Mouse (Mus musculus) lung, adult 18-20 months (tissue): ENCODE results near the gene Pcnx2.

ENCODE experiments used
- DNase-seq, 2 experiments: peaks; one replicate each; pipeline ENCODE4 v3.0.0; 2022; ENCODE audit warnings: mixed read lengths in 2 of 2

The Pcnx2 gene

GRCm38 (mm10) chr8:125702868-125703473, 195.1 kb downstream of the Pcnx2 start:
- DNase-seq: no peak
